Mouse (Mus musculus): ENCODE data around the gene Esrrg. TPM values are rescaled to one million over a fixed set of nuclear protein-coding genes. Genes with fewer than 3 reads are reported as not detected.

Gene Esrrg
- polyA plus RNA-seq, 1 experiment from 2014 or later = 51.4 TPM

DNA sequence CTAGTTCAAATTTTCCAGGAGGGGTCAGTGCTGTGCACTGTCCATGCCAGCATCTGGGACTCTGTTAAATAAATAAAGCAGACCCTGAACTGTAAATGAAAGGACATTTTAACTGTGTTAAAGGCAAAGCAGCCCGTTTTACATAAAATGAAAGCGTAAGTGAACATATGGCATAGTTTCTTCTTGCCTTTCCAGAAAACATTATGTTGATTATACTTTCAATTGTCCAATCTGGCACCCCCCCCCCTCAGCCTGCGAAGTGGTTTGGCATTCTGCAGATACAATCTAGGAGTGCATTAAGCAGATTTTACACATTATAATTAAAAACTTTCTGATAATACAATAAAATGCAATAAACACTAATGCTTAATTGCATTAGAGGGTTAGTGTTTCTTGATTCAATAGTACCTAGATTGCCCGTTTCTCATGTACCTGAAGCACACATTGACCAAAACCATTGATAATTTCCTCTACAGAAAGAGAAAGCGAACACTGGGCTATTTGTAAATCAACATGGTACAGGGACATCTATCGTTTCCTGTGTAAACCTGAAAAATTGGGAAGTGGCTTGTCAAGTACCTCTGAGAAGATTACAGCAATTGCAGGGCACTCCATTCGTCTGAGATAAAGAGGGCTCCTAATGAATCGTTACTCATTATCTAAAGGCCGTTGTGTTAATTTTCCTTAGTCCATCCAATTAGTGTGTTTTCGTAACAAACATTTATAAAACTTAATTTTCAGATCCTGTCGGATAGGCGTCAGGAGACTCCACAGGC lies 539.0 kb downstream of the Esrrg start:
- H3K4me3 ChIP-seq (ENCODE audit: low read depth, low read length) = no peak overlapping the region
- H3K27me3 ChIP-seq (ENCODE audit: control insufficient read depth, insufficient read depth, low read length) = no peaks in the 10 kb centered on the region
- H3K4me1 ChIP-seq (ENCODE audit: control insufficient read depth, insufficient read depth, low read length) = 0 out of 2 replicates have a peak, but pooled peaks cover 3% of the 10 kb centered on the region
- 65% methylated on average over 12 of the region's 12 CpGs for WGBS
- H3K9me3 ChIP-seq (ENCODE audit: control insufficient read depth, low read length) = no peaks in the 10 kb centered on the region
- no peaks in the 10 kb centered on the region for H3K36me3 ChIP-seq (ENCODE audit: control insufficient read depth, insufficient read depth, low read length)
- no peak overlapping the region for H3K27ac ChIP-seq (ENCODE audit: low read depth, low read length)
- ATAC-seq (ENCODE audit: low read depth) = no peak
- no peak overlapping the region for H3K4me2 ChIP-seq (ENCODE audit: low read depth, low read length)
- H3K9ac ChIP-seq (replicated peaks; ENCODE audit: low read depth, low read length) = no peak overlapping the region

DNA sequence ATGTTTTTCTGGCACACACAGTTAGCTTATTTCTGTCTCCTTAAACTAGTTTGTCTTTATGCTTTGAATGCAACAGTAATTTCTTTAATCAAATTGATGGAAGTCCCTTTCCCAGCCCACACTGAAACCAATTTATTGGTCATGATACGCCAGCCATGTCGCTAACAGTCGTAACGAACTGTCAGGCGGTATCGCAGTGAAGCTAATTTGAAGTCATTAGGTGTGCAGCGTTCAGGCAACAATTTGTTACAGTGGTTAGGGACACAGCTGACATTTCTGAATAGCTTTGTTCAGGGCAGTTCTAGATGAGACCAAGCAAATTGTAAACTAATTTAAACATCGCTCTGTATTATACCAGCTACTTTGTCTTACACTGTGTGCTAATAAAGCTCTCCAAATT lies 542.5 kb downstream of the Esrrg start:
- 0 out of 2 replicates have a peak, but pooled peaks cover 3% of the 10 kb centered on the region for H3K4me1 ChIP-seq (ENCODE audit: control insufficient read depth, insufficient read depth, low read length)
- whole genome bisulfite sequencing = 29% methylated on average over 8 of the region's 8 CpGs

DNA sequence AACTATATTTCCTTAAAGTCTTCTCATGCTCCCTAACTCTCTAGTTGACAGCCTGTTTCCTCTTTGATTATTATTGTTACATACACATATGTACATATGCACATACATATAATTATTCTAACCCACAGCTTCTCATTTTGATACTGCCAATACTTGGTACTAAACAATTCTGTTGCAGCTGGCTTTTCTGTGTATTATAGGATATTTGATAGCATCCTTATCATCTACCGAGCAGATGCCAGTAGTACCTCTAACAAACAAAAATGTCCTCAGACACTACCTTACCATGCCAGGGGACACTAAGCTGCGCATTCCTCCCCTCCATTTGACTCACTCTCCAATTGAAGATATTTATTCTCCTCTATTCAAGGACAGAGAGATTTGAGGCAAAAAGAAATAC lies 543.4 kb downstream of the Esrrg start:
- WGBS = 98% methylated on average over 2 of the region's 2 CpGs

More for the DNA sequence above, 542.5 kb downstream of the Esrrg start:
- H3K27me3 ChIP-seq (ENCODE audit: control insufficient read depth, insufficient read depth, low read length) = no peaks in the 10 kb centered on the region
- H3K9ac ChIP-seq (replicated peaks; ENCODE audit: low read depth, low read length) = no peak overlapping the region
- no peak overlapping the region for H3K27ac ChIP-seq (ENCODE audit: low read depth, low read length)
- no peak for ATAC-seq (ENCODE audit: low read depth)
- no peak overlapping the region for H3K4me3 ChIP-seq (ENCODE audit: low read depth, low read length)
- H3K9me3 ChIP-seq (ENCODE audit: control insufficient read depth, low read length) = no peaks in the 10 kb centered on the region
- no peak overlapping the region for H3K4me2 ChIP-seq (ENCODE audit: low read depth, low read length)
- H3K36me3 ChIP-seq (ENCODE audit: control insufficient read depth, insufficient read depth, low read length) = no peaks in the 10 kb centered on the region

DNA sequence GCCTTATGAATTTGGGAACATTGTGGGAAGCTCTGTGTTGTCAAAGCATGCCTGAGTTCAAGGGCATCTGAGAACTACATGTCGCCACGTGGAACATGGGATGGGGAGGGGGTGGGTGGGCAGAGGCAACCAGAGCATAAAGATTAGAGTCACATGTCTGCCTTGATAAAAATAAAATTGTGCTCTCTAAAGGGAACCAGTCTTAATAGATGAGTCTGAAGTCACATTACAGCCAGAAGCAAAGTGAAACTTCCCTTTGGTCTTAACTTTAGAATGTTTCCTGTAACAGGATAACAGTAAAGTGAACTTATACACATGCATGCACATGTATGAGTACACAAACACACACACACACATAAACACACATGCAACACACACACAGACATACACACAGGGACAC lies 545.1 kb downstream of the Esrrg start:
- WGBS = 64% methylated on average over 2 of the region's 2 CpGs
- ATAC-seq (ENCODE audit: low read depth) = no peak
- H3K27ac ChIP-seq (ENCODE audit: low read depth, low read length) = no peak overlapping the region
- no peaks in the 10 kb centered on the region for H3K9me3 ChIP-seq (ENCODE audit: control insufficient read depth, low read length)
- no peaks in the 10 kb centered on the region for H3K36me3 ChIP-seq (ENCODE audit: control insufficient read depth, insufficient read depth, low read length)
- H3K9ac ChIP-seq (replicated peaks; ENCODE audit: low read depth, low read length) = no peak overlapping the region
- no peaks in the 10 kb centered on the region for H3K4me1 ChIP-seq (ENCODE audit: control insufficient read depth, insufficient read depth, low read length)
- no peak overlapping the region for H3K4me3 ChIP-seq (ENCODE audit: low read depth, low read length)
- no peaks in the 10 kb centered on the region for H3K27me3 ChIP-seq (ENCODE audit: control insufficient read depth, insufficient read depth, low read length)
- H3K4me2 ChIP-seq (ENCODE audit: low read depth, low read length) = no peak overlapping the region

More for the DNA sequence above, 543.4 kb downstream of the Esrrg start:
- no peak overlapping the region for H3K4me3 ChIP-seq (ENCODE audit: low read depth, low read length)
- no peak overlapping the region for H3K27ac ChIP-seq (ENCODE audit: low read depth, low read length)
- no peak overlapping the region for H3K4me2 ChIP-seq (ENCODE audit: low read depth, low read length)
- H3K36me3 ChIP-seq (ENCODE audit: control insufficient read depth, insufficient read depth, low read length) = no peaks in the 10 kb centered on the region
- H3K4me1 ChIP-seq (ENCODE audit: control insufficient read depth, insufficient read depth, low read length) = 0 out of 2 replicates have a peak, but pooled peaks cover 3% of the 10 kb centered on the region
- no peak overlapping the region for H3K9ac ChIP-seq (replicated peaks; ENCODE audit: low read depth, low read length)
- H3K9me3 ChIP-seq (ENCODE audit: control insufficient read depth, low read length) = no peaks in the 10 kb centered on the region
- ATAC-seq (ENCODE audit: low read depth) = no peak
- H3K27me3 ChIP-seq (ENCODE audit: control insufficient read depth, insufficient read depth, low read length) = no peaks in the 10 kb centered on the region

DNA sequence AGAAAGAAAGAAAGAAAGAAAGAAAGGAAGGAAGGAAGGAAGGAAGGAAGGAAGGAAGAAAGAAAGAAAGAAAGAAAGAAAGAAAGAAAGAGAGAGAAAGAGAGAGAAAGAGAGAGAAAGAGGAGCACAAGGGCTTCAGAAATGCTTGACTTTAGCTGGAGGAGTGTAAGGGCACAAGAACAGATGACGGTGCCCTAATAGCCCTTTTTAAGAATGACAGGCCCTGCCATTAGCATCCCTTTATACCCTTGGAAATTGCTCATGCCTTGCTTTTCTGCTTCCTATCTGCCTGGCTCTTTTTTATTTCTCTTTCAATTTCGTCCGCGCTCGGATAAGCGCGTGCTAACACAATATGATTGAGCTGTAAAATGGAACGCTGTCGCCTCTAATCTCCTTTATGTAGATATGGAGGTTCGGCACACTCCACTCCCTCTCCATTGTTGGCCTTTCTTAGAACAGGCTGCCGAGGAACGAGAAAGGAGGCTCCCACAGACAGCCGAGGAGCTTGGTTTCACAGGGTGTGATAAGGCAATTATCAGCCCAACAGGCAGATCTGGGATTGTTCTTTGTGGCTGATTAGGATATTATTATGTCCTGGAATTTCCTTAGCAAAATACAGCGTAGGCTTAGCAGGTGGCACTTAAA lies 546.0 kb downstream of the Esrrg start:
- 12% methylated on average over 14 of the region's 14 CpGs for WGBS
- H3K36me3 ChIP-seq (ENCODE audit: control insufficient read depth, insufficient read depth, low read length) = no peaks in the 10 kb centered on the region
- no peaks in the 10 kb centered on the region for H3K4me1 ChIP-seq (ENCODE audit: control insufficient read depth, insufficient read depth, low read length)
- H3K27ac ChIP-seq (ENCODE audit: low read depth, low read length) = no peak overlapping the region
- H3K9ac ChIP-seq (replicated peaks; ENCODE audit: low read depth, low read length) = no peak overlapping the region; the same call in 1 of the 2 replicates
- ATAC-seq (ENCODE audit: low read depth) = no peak
- H3K9me3 ChIP-seq (ENCODE audit: control insufficient read depth, low read length) = no peaks in the 10 kb centered on the region
- H3K27me3 ChIP-seq (ENCODE audit: control insufficient read depth, insufficient read depth, low read length) = no peaks in the 10 kb centered on the region
- H3K4me3 ChIP-seq (ENCODE audit: low read depth, low read length) = no peak overlapping the region
- peak overlapping the region; percentile 21 for H3K4me2 ChIP-seq (ENCODE audit: low read depth, low read length)

DNA sequence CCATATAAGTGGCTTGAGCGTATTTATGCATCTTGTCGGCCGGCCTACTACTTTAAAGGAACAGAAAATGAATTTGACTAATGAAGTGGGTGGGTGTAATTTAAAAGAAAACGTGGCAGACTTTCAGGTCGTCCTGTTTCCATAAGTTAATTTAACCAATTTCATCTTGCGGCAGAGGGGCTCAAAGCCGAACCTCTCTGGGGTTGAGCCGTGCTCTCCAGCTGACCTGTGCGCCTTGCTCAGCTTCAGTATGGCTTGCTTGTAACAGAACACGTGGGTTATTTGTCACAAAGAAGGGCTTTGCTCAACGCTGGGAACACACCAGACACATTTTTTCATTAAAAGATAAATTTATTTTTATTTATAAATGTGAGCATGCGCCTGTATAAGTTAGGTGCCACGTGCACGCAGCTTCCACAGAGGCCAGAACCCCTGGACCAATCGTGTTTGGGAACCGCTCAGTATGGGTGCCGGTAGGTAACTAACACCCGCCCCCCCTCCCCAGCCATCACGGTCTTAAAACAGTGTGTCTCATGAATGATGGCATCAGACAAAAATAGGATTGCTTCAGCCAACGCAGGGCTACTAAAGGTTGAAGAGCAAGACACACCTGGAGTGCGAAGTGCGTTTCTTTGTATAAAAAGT lies 546.7 kb downstream of the Esrrg start:
- ATAC-seq (ENCODE audit: low read depth) = no peak
- whole genome bisulfite sequencing = 76% methylated on average over 22 of the region's 22 CpGs
- H3K4me3 ChIP-seq (ENCODE audit: low read depth, low read length) = no peak overlapping the region
- H3K9ac ChIP-seq (replicated peaks; ENCODE audit: low read depth, low read length) = no peak overlapping the region
- no peaks in the 10 kb centered on the region for H3K27me3 ChIP-seq (ENCODE audit: control insufficient read depth, insufficient read depth, low read length)
- H3K27ac ChIP-seq (ENCODE audit: low read depth, low read length) = no peak overlapping the region
- H3K36me3 ChIP-seq (ENCODE audit: control insufficient read depth, insufficient read depth, low read length) = no peaks in the 10 kb centered on the region
- no peaks in the 10 kb centered on the region for H3K9me3 ChIP-seq (ENCODE audit: control insufficient read depth, low read length)
- no peak overlapping the region; the same call in 1 of the 2 replicates for H3K4me2 ChIP-seq (ENCODE audit: low read depth, low read length)
- H3K4me1 ChIP-seq (ENCODE audit: control insufficient read depth, insufficient read depth, low read length) = no peaks in the 10 kb centered on the region

DNA sequence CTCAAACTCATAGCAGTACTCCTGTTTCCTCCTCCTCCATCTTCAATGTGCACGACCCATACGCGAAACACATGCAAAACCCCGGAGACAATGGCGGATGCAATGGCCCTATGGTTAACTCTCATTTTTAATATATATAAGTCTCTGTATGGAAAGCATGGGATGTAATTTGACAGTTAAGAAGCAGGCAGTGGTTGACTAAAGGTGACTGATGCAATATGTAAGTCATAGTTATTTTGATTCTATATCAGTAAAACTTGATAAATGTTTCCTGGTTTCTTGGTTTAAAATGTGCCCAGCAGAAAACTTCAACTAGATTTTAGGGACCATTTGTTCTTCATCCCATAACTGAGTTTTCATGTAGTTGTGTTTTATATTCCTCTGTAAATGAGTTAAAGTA lies 547.9 kb downstream of the Esrrg start:
- ATAC-seq (ENCODE audit: low read depth) = no peak
- WGBS = 95% methylated on average over 5 of the region's 5 CpGs
- Histone ChIP-seq H3K4me2 (ENCODE audit: low read depth, low read length) (no peak overlapping the region), H3K36me3 (ENCODE audit: control insufficient read depth, insufficient read depth, low read length) (no peaks in the 10 kb centered on the region), H3K27ac (ENCODE audit: low read depth, low read length) (no peak overlapping the region), H3K4me1 (ENCODE audit: control insufficient read depth, insufficient read depth, low read length) (no peaks in the 10 kb centered on the region), H3K4me3 (ENCODE audit: low read depth, low read length) (no peak overlapping the region), H3K9me3 (ENCODE audit: control insufficient read depth, low read length) (no peaks in the 10 kb centered on the region), H3K27me3 (ENCODE audit: control insufficient read depth, insufficient read depth, low read length) (no peaks in the 10 kb centered on the region), H3K9ac (replicated peaks; ENCODE audit: low read depth, low read length) (no peak overlapping the region)

DNA sequence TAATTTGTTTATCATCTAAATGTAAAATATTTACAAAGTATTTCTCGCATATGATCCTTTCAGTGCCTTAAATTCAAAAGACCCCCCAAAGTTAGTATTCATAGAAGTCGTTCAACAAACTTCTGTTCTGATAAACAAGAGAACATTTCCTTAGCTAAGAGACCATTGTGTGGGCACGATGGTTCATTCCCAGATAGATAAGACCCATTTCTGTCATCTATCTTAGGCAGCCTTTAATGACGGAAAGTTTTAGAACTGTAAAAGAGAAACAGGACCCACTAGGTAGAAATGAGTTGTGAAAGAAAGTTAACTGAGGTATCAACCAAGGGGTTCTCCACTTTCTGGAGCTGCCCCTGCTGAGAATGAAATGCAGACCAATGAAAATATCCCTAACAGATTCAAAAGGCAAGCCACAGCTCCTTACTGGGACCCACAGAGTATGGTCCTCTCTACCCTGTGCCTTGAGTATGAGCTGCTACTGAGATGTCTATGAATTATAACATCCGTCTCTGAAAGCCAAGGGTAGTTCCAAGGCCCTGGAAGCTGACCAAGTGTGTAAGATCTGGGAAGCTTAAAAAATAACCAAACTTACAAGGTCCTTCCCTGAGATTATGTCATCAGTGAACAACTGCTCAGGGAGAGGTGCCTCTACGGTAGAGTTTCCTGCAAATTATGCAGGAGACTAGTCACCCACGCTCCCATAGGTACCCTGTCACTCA lies 548.8 kb downstream of the Esrrg start:
- no peaks in the 10 kb centered on the region for H3K36me3 ChIP-seq (ENCODE audit: control insufficient read depth, insufficient read depth, low read length)
- no peak overlapping the region for H3K9ac ChIP-seq (replicated peaks; ENCODE audit: low read depth, low read length)
- H3K4me3 ChIP-seq (ENCODE audit: low read depth, low read length) = no peak overlapping the region
- H3K4me1 ChIP-seq (ENCODE audit: control insufficient read depth, insufficient read depth, low read length) = no peaks in the 10 kb centered on the region
- H3K4me2 ChIP-seq (ENCODE audit: low read depth, low read length) = no peak overlapping the region
- no peak overlapping the region for H3K27ac ChIP-seq (ENCODE audit: low read depth, low read length)
- WGBS = 92% methylated on average over 7 of the region's 7 CpGs
- no peak for ATAC-seq (ENCODE audit: low read depth)
- H3K9me3 ChIP-seq (ENCODE audit: control insufficient read depth, low read length) = no peaks in the 10 kb centered on the region
- no peaks in the 10 kb centered on the region for H3K27me3 ChIP-seq (ENCODE audit: control insufficient read depth, insufficient read depth, low read length)
